Mouse (Mus musculus): Measurements from ENCODE around the gene Lgi2. TPM values are rescaled to one million over a fixed set of nuclear protein-coding genes. Genes with fewer than 3 reads are reported as not detected.

Lgi2 gene
- polyA plus RNA-seq (2012; rRNA removed) = 3.3 and 4.1 TPM in 2 replicates

DNA sequence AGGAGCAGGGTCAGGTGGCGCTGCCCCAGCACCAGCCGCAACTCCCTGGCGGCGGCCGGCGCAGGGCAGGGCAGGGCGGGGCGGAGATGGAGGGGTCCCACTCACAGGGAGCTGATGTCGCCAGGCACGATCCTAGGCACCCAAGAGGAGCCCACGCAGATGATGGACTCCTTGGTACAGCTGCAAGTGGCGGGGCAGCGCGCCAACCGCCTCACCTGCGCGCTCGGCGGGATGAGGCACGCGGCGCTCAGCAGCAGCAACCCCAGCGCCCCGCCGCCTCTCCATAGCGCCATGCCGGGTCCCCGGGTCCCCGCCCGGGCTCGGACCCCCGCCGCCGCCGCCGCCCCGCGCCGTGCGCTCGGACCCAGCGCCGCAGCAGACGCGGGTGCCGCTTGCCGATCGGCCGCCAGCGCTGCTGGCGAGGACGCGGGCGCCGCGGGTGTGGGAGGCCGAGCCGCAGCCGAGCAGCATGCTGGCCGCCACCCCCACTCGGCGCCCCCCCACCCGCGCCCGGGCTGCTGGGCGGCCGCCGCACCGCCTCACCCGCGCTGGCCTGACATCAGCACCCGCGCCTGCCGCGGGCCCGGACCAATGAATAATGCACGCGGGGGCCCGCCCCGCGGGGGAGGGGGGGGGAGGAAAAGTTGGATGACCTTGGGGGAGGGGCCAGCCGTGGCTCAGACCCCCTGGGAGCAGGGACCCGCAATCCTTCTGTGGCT lies at the start of gene Lgi2:
Lgi2 (minus strand) TSS at position 650 of the 719 bp plus-strand sequence.
- no peak for DNase-seq (ENCODE audit: low read depth)

DNA sequence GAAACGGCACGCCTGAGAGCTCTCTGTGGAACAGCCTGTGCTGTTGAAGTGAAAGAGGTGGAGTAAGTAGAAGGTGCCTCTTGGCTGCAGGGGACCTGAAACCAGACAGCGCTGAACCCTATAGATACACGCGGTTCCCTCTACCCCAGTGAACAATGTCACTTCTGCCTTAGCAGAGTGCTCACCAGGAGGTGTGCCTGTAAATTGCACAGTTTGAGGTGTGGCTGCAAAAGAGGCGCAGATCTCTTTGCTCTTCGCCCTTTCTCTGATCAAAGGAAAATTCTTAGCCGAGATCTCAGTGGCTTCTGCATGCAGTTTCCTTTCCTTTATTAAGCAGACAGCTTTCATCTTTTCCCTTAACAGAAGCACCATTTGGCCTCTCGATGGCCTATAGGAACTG lies 49.2 kb upstream of the Lgi2 start:
- no peak for DNase-seq (ENCODE audit: low read depth)

DNA sequence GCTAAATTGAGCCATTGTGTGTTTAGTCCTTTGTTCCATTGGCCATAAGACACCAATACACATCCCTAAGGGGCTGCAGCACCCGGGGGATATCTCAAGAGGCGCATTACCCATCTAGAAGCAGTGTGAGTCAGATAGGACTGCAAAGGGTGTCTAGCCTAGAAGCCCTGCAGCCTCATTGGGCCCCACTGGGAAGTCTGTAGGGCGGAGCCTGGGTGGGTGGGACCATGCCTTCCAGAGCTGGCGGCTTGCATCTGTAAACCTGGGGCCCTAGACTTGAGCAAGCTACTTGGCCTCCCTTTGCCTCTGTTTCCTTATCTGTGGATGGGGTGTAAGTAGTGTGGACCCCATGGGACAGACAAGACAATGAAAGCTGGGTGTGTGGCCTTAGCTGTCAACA lies 48.4 kb upstream of the Lgi2 start:
- no peak for DNase-seq (ENCODE audit: low read depth)

DNA sequence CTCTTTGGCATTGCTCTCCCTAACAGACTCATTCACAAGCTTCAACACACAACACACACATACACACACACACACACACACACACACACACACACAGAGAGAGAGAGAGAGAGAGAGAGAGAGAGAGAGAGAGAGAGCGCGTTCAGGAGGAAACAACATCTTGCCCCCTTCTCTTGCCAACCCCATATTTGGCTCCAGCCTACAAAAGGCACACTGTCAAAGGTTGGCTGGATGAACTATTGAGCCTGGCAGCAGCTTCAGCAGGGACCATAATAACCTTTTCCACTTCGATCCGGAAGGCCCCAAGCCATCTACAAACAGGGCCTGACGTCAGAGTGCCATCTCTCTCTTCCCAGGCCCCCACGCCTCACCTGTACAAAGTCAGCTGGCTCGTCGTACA lies 46.5 kb upstream of the Lgi2 start:
- DNase-seq (ENCODE audit: low read depth) = no peak

DNA sequence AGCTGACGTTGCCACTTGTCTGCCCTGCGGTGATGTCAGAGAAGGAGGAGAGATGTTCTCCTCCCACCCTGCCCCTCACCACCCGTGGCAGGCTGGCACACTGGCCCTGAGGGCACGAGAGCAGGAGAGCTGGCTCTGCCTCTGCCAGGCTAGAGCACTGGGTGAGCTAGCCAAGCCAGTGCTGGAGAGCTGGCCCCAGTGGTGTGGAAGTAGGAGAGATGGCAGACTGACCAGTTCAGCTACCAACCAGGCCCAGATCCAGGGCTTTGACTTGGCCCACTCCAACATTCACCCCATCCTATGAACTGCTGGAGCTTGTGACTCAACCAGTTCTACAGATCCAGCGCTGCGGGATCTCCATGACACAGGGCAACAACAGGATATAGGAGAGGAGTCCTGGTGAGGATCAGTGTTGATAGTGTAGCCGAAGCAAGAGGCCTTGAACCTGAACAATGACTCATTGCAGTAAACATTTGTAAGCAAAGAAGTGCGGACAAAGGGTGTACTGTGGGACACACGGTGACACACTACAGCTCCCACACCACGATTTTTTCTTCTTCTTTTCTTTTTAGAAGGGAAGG lies 45.1 kb upstream of the Lgi2 start:
- no peak for DNase-seq (ENCODE audit: low read depth)

DNA sequence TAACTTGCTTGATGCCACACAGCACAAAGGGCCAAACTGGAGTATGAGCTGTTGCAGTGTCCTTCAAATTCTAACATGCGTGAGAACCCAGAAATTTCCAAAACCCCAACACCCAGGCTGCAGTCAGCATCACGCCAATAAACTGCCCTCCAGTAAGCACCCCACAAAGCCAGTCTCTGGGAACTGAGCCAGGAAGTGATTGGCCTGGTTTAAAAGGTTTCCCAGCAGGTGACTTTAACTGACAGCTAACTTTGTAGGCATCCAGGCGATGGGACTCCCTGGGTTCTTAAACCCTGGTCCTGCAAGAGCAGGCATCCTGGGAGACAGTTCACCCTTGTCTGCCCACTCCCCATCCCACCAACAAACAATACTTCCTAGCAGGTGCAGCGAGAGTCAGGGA lies 44.0 kb upstream of the Lgi2 start:
- no peak for DNase-seq (ENCODE audit: low read depth)

DNA sequence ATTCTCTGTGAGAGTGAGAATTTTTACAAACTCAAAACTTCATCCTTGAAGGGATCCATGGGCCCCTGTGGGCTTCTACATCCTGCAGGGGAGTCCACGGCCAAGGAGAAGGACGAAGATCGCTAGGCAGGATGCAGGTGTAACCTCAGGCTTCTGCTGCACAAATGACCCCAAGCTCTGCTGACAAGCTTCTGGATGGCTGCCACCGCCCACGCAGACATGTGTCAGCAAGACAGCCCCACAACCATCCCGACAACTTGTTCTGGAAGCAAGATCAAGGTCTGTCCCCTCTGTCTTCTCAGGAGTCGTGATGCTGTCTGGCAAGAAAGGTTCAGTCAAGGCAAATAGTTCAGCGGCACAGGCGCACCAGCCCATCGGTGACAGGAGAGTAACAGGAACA lies 43.4 kb upstream of the Lgi2 start:
- no peak for DNase-seq (ENCODE audit: low read depth)

DNA sequence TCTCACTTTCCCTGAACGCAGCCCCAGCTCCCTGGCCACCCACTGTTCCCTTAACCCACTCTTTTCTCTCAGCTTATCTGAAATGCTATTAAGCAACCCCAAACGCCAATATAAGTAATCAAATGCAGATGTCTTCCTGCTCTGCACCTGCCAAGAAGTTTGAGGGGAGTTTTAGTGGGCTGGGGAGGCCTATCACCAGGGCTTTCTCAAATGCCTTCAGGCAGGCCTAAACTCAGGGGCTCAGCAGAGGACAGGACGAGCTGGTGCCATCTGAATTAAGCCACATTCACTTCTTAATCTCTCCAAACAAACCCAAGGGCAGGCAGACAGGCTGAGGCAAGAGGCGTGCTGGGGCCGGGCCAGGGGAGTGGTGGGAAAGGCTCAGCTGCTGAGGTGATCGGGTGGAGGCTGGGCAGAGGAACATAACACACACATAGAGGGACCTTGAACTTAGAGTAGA lies 38.4 kb upstream of the Lgi2 start:
- DNase-seq (ENCODE audit: low read depth) = no peak

DNA sequence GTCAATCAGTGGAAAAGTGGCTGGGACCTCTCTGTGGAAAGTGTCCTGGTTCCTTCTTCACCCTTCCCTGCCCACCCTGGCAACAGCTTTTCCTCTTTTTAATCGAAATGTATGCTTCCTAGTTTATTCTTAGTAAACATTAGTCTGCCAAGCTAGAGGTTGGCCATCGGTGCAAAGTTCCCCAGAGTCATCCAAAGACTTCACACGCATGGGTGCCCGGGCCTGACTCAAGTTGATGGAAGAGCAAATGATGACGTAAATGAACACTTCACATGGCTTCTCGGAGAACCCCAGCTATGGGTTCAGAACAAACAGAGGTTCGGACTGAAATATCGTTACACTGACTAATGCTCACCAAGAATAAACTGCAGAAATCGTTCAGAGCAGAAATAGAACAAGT lies 24.4 kb upstream of the Lgi2 start:
- no peak for DNase-seq (ENCODE audit: low read depth)

DNA sequence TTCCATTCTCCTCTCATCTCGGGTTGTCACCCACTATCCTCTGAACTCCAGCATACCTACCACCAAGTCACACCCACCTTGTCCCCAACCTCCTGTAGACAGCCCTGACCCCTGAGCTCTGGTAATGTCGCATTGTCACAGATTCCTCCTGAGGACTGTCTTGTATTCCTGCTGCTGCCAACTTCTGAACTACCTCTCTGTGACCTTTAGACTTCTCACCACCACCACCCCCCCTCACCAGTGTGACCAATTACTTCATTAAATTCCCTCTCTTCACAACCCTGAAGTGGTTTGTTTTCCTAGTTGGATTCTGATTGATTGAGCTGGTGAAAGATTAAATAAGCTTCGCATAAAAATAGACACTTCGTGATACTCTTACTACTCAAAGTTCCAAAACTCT lies 22.4 kb upstream of the Lgi2 start:
- no peak for DNase-seq (ENCODE audit: low read depth)

DNA sequence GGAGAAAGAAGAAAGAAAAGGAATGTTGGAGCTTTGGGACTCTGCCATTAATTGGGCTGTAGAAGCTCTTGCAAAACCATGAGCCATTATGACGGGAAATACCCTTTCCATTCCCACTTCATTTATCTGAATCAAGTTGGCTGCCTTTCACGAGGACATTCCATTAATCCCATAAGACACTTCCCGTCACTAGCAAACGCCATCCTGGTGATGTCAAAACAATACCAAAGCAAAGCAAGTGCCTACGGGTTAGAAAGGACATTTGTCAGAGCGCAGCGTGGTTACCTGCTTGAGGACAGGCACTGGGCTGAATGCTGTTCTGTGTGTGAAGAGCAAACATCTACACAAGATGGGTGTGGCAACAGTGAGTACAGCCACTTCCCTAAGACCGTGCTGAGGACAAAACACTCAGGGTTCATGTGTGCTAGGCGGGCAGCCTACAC lies 21.1 kb upstream of the Lgi2 start:
- peak; percentile 60 for DNase-seq (ENCODE audit: low read depth)

DNA sequence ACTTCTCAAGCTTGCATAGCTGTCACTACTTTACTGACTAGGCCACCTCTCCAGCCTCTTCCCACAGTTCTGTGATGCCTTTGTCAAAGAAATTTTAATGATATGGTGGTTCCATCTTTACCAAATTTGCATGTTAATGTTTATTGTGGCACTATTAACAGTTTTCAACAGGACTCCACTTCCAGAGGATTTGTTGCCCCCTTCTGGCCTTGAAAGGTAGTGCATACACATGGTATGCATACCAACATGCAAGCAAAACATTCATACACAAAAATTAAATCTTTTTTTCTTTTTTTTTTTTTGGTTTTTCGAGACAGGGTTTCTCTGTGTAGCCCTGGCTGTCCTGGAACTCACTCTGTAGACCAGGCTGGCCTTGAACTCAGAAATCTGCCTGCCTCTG lies 6.3 kb upstream of the Lgi2 start:
- no peak for DNase-seq (ENCODE audit: low read depth)

DNA sequence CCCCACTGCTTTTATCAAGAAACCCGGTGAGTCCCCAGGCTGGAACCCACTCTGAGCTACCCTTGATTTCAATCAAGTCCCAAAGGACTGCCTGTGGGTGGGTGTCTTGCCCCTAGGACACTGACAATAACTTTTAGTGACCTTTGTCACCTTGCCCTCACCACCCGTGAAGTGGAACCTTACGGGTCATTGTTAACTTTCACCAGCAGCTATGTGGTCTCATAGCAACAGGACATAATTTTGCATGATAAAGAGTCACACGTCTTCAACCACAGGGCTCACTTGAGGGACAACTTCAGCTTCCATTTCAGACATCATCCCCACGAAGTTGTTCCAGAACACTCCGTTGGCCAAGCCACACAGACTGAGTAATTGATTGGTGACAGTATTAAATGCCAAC lies 4.5 kb upstream of the Lgi2 start:
- DNase-seq (ENCODE audit: low read depth) = no peak

DNA sequence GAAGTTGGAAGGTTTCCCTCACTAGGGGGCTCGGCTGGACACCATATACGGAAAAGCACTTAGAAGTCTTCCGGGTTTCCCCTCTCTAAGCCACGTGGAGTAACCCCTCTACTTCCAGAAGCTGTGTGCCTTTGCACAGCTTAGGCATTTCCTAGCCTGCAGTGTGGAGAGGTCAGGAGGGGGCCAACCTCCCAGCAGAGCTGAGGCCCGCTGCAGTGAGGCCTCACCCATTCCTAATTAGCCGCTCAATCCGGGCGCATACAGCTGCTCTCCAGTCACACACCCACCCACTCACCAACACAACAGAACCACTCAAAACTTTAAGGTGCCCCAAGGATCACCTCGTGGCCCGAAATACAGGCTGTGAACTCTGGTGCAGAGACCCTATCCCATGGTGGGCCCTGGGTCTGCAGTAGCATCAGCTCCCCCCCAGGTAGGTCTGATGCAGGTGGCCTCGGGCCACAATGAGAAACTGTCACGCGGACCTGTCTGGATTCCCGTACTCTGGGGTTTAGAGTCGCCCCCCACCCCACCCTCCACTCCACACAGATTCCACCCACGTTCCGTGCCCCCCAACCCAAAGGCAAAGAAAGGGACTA lies 949 bp downstream of the Lgi2 start:
- DNase-seq (ENCODE audit: low read depth) = no peak

DNA sequence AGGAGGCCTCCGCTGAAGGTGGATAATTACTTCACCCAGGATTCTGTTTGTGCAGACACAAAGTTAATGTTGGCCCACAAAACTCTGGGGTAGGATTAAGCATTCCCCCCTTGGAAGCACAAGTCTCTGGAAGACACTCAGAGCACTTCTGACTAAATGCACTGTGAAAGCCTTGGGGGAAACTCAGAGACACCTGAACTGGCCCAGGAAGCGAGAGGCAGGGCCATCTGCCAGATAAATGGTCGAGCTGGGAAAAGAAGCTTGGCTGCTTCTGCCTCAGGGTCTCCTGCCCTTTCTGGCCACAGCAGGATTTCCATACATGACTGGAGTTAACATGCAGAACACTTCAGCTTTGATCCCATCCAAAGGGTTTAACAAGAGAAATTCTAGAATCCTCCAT lies 1.9 kb downstream of the Lgi2 start:
- DNase-seq (ENCODE audit: low read depth) = no peak

DNA sequence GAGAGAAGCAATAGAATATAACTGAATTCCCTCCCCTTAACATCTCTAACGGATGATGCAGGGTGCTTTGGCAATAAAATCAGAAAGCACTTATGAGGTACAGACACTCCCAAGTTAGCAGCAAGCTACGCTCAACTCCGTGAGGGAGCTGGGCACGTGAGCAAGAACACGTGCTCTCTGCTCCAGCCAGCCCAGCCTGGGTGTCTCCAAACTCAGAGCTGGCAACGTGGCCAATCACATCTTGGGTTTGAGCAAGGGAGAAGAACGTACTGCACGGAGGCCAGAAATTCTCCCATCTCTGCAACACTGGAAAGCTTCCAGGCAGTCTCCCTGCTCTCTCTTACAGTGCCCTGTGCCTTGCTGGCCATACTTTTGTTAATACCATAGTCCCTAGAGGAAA lies 6.0 kb downstream of the Lgi2 start:
- DNase-seq (ENCODE audit: low read depth) = no peak

DNA sequence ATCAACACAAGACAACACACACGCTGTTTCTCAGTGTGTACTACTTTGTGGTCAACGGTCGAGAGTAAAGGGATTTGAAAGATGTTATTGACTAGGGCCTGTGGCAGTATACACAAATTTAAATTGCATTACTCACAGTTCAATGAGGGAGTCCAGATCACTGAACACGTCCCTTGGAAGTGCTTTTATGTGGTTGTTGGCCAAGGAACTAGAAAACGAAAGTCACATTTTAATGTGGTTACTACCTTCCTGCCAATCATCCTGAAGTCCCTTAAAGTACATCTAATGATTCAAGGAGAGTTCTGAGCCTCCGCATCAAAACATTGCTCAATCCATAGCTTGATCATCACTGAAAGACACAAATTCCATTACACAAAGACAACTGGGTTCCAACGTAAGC lies 10.7 kb downstream of the Lgi2 start:
- DNase-seq (ENCODE audit: low read depth) = no peak

DNA sequence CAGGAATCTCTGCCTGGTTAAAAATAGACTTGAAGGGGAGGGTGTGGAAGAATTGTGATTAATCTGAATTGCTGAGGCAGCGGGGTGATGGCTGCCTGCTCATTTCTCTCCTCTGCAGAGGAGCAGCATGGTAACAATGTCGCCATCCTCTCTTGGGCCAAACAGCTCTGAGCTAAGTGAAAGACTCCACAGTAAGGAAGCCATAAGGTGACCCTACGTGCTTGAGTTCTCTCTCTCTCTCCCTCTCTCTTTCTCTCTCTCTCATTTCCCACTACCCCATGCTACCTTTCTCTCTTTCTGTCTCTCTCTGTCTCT lies 15.0 kb downstream of the Lgi2 start:
- no peak for DNase-seq (ENCODE audit: low read depth)

DNA sequence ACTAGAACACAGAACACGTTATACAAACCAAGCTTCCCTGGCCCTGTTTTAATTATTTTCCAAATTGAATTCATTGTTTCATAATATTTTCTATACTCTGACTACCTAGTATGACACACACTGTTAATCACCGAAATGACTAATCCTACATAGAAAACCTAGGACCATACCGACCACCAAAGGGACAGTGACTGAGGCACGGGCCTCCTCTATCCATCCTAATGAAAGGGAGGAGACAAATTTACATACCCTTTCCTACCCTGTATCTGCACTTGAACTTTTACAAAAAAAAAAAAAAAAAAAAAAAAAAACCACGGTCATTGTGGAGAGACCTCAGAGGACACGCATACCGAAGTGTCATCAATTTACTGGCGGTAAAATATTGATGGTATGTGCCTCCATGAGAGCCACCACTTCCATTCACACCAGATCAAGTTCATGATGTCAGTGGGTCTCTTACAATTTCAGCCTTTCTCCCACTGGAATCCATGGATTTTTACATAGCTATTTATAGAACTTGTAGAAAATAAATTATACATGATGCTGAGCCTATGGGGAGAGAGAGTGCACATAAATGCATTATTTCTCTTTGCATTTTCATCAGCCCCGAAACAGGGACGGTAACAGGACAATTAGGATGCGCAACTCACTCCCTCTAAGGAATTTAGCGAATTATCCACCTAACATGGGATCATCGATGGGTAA lies 15.5 kb downstream of the Lgi2 start:
- no peak for DNase-seq (ENCODE audit: low read depth)

DNA sequence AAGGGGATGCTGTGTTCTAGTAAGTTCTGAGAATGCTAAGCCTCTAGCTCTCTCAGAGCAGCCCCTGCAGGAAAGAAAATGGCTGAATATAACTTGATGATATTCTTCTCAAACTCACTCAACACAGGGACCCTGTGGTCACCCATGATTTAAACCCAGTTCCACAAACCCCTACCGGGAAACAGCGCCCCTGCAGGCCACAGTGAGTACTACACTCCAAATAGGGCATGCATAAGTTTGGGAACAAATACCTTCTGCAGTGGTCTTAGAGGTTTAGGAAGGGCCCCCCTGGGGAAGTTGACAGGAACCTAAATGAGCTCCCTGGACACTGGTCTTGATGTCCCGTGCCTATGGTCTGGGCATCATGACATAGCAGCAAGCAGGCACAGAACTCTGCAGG lies 19.3 kb downstream of the Lgi2 start:
- DNase-seq (ENCODE audit: low read depth) = no peak

DNA sequence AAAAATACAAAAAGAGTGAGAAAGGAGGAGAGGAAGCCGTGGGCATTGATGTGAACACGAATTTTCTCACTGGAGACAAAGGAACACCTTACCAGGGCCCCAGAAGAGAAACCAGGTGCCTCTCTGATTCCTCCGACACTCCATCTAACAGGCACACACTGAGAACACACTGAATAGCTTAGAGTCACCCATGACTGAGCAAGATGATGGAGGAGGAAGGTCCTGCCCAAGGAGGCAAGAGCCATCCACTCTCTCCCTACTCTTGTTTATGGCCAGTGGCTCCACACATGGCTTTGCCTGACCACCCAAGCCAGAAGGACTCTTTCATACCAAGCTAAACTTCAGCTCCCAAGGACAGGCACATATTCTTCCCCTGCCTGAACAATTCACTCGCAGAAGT lies 22.5 kb downstream of the Lgi2 start:
- no peak for DNase-seq (ENCODE audit: low read depth)

DNA sequence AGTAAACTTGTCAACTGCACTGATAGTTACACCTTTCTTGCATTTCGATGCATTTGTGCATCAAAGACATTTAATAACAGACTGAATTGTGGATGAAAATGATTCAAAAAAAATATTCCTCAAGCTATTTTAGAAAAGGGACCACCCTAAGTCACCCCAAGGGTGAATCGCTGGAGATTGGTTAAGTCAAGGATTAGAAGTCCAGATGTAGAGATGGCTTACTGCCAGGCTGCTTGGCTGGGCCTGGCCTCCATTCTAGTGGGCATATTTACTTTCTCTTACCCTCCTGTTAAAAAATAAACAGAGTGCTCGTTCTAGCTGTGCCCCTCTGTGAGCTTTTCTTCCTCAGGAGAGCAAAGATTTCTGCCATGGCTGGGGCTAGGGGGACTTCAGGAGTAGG lies 26.1 kb downstream of the Lgi2 start:
- no peak for DNase-seq (ENCODE audit: low read depth)

DNA sequence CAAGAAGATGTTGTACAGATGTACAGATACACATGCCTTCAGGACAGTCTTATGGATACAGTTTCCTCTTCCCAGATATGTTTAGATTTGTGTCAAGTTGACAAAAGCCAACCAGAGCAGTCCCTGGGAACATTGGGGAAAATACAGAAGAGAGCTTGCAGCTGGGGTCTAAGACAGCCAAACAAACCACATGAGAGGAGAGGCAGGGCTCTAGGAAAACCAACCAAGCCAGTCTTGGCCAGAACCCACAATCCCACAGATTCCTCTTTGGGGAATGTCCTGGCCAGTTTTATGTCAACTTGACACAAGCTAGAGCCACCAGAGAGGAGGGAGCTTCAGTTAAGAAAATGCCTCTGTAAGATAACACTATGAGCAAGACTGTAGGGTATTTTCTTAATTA lies 26.8 kb downstream of the Lgi2 start:
- DNase-seq (ENCODE audit: low read depth) = no peak

Measured in gonadal fat pad, adult 2 months (tissue).